Mouse (Mus musculus) bone marrow macrophage, adult 2 months (primary cell): ENCODE data around the gene Pip5k1a.

Experiments
- CTCF ChIP-seq: IDR thresholded peaks from 2 replicates; pipeline ENCODE4 v1.5.1; 2012; ENCODE audit warnings: low read depth, mild to moderate bottlenecking, low read length, moderate library complexity
- POLR2A ChIP-seq: IDR thresholded peaks from 2 replicates; pipeline ENCODE4 v1.6.1; 2012; ENCODE audit warnings: mild to moderate bottlenecking, low read depth, low read length, borderline replicate concordance

GRCm38 (mm10) chr3:95053701-95054100 lies 53.0 kb downstream of the Pip5k1a start:
- TF ChIP-seq POLR2A (no peak), CTCF (peak; percentile 53)
